Mouse (Mus musculus) central nervous system, embryonic 14 days (tissue): ENCODE data around the gene Stfa2l1. TPM values are rescaled to one million over a fixed set of nuclear protein-coding genes. Genes with fewer than 3 reads are reported as not detected.

Source experiments
- polyA plus RNA-seq: library from polyadenylated mRNA; depleted of rRNA; stranded (reverse); fragments of >200 nt; gene quantifications from 2 replicates; pipeline ENCODE4 v1.2.3, GENCODE M21; 2012; rRNA removed

Stfa2l1 gene
- 0.54 and 1.3 TPM in 2 replicates for polyA plus RNA-seq

DNA sequence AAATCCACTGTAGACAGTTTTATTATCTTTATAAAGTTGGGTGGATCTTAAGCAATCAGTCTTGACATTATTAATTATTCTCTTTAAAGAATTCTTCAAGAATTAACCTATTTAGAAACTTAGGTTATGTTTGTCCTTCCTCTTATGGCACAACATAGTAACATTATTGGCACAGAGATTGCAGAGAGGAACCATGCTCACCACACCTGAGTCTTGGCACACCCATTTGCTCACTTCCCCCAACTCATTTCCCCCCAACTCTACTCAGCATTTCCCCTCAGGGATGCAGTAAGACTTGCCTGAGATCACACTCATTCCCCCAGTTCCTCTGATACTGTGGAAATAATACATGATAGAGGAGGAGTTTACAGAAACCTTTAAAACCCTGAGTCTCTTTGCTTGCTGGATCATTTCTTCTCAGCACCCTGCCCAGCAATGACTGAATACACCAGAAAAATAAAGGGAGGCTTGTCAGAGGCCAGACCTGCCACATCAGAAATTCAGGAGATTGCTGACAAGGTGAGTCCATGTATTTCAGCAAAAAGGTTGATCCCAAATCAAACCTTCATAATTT, at the start of gene Stfa2l1:
TSS of gene Stfa2l1 (plus strand) at position 410 of the 574 bp plus-strand sequence.

DNA sequence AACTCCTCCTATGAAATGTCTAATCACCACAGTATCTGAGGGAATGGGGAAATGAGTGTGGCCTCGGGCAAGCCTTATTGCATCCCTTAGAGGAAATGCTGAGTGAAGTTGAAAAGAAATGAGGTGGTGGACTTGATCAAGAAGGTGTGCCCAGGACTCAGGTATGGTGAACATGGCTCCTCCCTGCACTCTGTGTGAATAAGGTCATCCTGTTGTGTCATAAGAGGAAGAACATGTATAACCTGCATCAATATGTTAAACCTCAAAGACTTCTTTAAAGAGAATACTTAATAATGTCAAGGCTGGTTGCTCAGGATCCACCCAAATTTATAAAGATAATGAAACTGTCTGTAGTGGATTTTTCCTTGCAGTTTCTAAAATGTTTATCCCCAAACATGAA, 25.5 kb upstream of the Stfa2l1 start, which contains the start of gene Csta1:
TSS of gene Csta1 (minus strand) at position 101 of the 400 bp plus-strand sequence.

DNA sequence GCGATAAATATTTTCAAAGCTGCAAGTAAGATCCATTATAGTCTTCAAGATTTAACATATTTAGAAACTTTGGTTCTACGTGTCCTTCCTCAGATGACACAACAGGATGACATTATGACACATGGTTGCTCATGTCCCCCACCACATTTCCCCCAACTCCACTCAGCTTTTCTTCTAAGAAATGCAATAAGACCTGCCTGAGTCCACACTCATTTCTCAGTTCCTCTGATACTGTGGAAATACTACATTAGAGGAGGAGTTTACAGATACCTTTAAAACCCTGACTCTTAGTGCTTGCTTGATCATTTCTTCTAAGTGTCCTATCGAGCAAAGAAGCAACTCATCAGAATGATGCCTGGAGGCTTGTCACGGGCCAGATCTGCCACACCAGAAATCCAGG, 27.3 kb downstream of the Stfa2l1 start, which contains the start of gene Gm5483:
TSS of gene Gm5483 (plus strand) at position 301 of the 400 bp plus-strand sequence.

DNA sequence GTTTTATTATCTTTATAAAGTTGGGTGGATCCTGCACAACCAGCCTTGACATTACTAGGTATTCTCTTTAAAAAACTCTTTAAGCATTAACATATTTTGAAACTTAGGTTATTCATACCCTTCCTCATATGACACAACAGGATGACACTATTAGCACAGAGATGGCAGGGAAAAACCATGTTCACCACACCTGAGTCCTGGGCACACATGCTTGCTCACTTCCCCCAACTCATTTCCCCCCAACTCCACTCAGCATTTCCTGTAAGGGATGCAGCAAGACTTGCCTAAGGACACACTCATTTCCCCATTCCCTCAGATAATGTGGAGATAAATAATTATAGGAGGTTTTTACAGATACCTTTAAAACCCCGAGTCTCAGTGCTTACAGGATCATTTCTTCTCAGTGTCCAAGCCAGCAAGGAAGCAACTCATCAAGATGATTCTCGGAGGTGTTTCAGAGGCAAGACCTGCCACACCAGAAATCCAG, 53.4 kb downstream of the Stfa2l1 start, which contains the start of gene Gm5416:
TSS of gene Gm5416 (plus strand) at position 437 of the 487 bp plus-strand sequence.

Other genes with a start within 250 kb of the Stfa2l1 start
- gene Parp9, start 218.3 kb upstream of the Stfa2l1 start, polyA plus RNA-seq = 3.1 and 3.7 TPM in 2 replicates
- gene Dtx3l, start 217.7 kb upstream of the Stfa2l1 start, polyA plus RNA-seq = 1.7 and 1.8 TPM in 2 replicates
- 29.4 and 34.6 TPM in 2 replicates for gene Kpna1, start 178.1 kb upstream of the Stfa2l1 start, polyA plus RNA-seq
- 7.3 and 8.0 TPM in 2 replicates for gene Wdr5b, start 115.6 kb upstream of the Stfa2l1 start, polyA plus RNA-seq
- gene Fam162a, start 85.2 kb upstream of the Stfa2l1 start, polyA plus RNA-seq = 156 and 159 TPM in 2 replicates
- gene Ccdc58, start 85.1 kb upstream of the Stfa2l1 start, polyA plus RNA-seq = 31.8 and 33.9 TPM in 2 replicates
- 0.09 TPM in 1 of 2 replicates, not detected in the other for gene Csta1, start 25.6 kb upstream of the Stfa2l1 start, polyA plus RNA-seq
- 1.5 and 3.3 TPM in 2 replicates for gene Gm5483, start 27.4 kb downstream of the Stfa2l1 start, polyA plus RNA-seq
- gene Gm5416, start 53.6 kb downstream of the Stfa2l1 start, polyA plus RNA-seq = not detected in 2 replicates
- gene 2010005H15Rik, start 64.7 kb downstream of the Stfa2l1 start, polyA plus RNA-seq = 0.65 and 0.76 TPM in 2 replicates
- gene Stfa1, start 120.1 kb downstream of the Stfa2l1 start, polyA plus RNA-seq = 1.3 and 3.1 TPM in 2 replicates
- not detected in 2 replicates for gene BC117090, start 177.5 kb downstream of the Stfa2l1 start, polyA plus RNA-seq
- 1.7 and 3.5 TPM in 2 replicates for gene BC100530, start 210.9 kb downstream of the Stfa2l1 start, polyA plus RNA-seq